ENCODE assay signal across 8 mouse cellular contexts in the genomic region with DNA sequence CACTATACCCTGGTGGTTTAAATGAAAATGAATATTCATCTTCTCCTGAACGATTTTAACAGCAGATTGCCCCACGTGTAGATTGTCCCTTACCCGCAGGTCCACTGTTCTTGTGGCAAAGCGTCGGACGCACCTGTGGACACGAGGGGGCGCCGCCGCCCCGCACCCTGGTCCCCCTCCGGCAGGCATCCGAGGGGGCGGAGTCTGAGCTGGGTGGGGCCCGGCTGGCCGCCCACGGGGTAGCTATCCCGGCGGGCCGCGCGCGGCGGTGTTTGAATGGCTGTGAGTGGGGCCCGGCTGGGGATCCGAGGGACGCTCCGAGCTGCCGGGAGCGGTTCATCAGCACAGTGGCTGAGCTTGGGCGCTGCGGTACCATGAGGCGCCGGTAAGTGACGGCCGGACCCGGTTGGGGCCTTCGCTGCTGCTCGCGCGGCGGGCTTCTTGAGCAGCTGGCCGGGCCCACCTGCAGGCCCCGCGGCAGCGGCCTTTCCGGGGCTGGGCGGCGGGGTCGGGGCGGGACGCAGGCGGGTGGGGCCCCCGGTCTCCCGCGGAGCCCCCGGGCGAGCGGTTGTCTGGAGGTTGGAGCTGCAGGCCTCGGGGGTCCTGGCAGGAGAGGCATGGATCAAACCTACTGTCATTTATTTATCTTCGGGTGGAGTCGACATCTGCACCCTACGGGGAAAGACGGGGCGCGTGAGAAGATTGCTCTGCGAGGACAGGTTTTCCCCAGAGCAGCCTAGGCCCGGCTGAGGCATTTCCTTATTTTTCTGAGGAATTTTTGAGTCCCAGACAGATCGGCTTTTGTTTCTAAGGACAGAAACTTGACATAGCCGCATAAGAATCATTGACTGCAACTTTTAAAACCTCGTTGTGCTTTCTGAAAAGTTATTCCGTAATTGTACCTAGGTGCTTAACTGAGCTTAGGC. TPM values are rescaled to one million over a fixed set of nuclear protein-coding genes. Genes with fewer than 3 reads are reported as not detected.
A peak's percentile ranks its signal among the peaks of the same experiment; 100 is the strongest.
DNase-seq lines count a peak whose midpoint lies in the region; ATAC-seq and TF ChIP-seq lines count a peak whose summit lies in the region.

A gene (plus strand): TSS at position 239 of the 926 bp plus-strand sequence.

- H3K27ac ChIP-seq in forebrain, embryonic 11.5 days (ENCODE audit: low read depth, low read length) = peak within 1 kb of the TSS; percentile 78
- H3K27ac ChIP-seq in heart, postnatal 0 days (ENCODE audit: low read depth) = peak within 1 kb of the TSS; percentile 86
- H3K27ac ChIP-seq in liver, embryonic 16.5 days (ENCODE audit: low read length) = peak within 1 kb of the TSS; percentile 91
- H3K27ac ChIP-seq in neural tube, embryonic 13.5 days (replicated peaks) = peak within 1 kb of the TSS; percentile 90
- peak within 1 kb of the TSS; percentile 76; the same call in 1 of the 2 replicates for H3K27ac ChIP-seq in testis, adult 2 months (ENCODE audit: control insufficient read depth, insufficient read depth, low read depth, low read length)

- DNase-seq in CD8-positive naive resting alpha-beta T cell, adult 2 months (ENCODE audit: low read depth in 2 of 2, low spot score in 2 of 2) = peak; percentile 90 to 91
- peak; percentile 90 for DNase-seq in c-Kit-positive CD71-negative TER-119-negative erythroid progenitor cells, embryonic 14.5 days (ENCODE audit: low read depth)
- peak; percentile 98 for DNase-seq in forebrain, embryonic 11.5 days (ENCODE audit: low spot score)
- DNase-seq in heart, postnatal 0 days (ENCODE audit: low spot score) = peak; percentile 88
- DNase-seq in kidney, postnatal 4 days = peak; percentile 97 to 98

- peak within 1 kb of the TSS; percentile 50 for H3K4me2 ChIP-seq in forebrain, embryonic 11.5 days (ENCODE audit: low read depth, low read length, severe bottlenecking)
- peak within 1 kb of the TSS; percentile 71 for H3K4me2 ChIP-seq in heart, postnatal 0 days (ENCODE audit: low read depth, low read length)
- peak within 1 kb of the TSS; percentile 78 for H3K4me2 ChIP-seq in liver, embryonic 16.5 days (ENCODE audit: low read depth, low read length)
- H3K4me2 ChIP-seq in neural tube, embryonic 13.5 days = peak within 1 kb of the TSS; percentile 63

- peak; percentile 45; the same call in 1 of the 2 replicates for TF ChIP-seq POLR2A in testis, adult 2 months (IDR thresholded peaks at IDR 0.05; ENCODE audit: control insufficient read depth, low read depth, low read length)

- peak within 1 kb of the TSS; percentile 93 for H3K4me3 ChIP-seq in forebrain, embryonic 11.5 days (ENCODE audit: low read depth, low read length)
- H3K4me3 ChIP-seq in heart, postnatal 0 days (ENCODE audit: low read depth, low read length) = peak within 1 kb of the TSS; percentile 100
- H3K4me3 ChIP-seq in liver, embryonic 16.5 days (ENCODE audit: low read depth, low read length) = peak within 1 kb of the TSS; percentile 99
- peak within 1 kb of the TSS; percentile 88 for H3K4me3 ChIP-seq in neural tube, embryonic 13.5 days
- H3K4me3 ChIP-seq in testis, adult 2 months (ENCODE audit: control insufficient read depth, low read depth, low read length) = peak within 1 kb of the TSS; percentile 95

- H3K36me3 ChIP-seq in forebrain, embryonic 11.5 days (ENCODE audit: control insufficient read depth, insufficient read depth, low read length) = no peaks in the 10 kb centered on the region
- no peaks in the 10 kb centered on the region for H3K36me3 ChIP-seq in heart, postnatal 0 days (replicated peaks; ENCODE audit: control insufficient read depth, insufficient read depth, low read length)
- no peaks in the 10 kb centered on the region for H3K36me3 ChIP-seq in liver, embryonic 16.5 days (ENCODE audit: control insufficient read depth, insufficient read depth)
- H3K36me3 ChIP-seq in neural tube, embryonic 13.5 days = no peaks in the 10 kb centered on the region
- H3K36me3 ChIP-seq in testis, adult 2 months (ENCODE audit: control insufficient read depth, insufficient read depth, low read length) = no peaks in the 10 kb centered on the region

- no peak for TF ChIP-seq EP300 in heart, postnatal 0 days (IDR thresholded peaks at IDR 0.05; ENCODE audit: low read depth)

- H3K4me1 ChIP-seq in forebrain, embryonic 11.5 days (replicated peaks; ENCODE audit: control insufficient read depth, insufficient read depth, low read length) = no peaks in the 10 kb centered on the region; the same call in 1 of the 2 replicates
- H3K4me1 ChIP-seq in heart, postnatal 0 days (ENCODE audit: control insufficient read depth, insufficient read depth) = peaks cover 6% of the 10 kb centered on the region; the same call in 1 of the 2 replicates
- H3K4me1 ChIP-seq in liver, embryonic 16.5 days (ENCODE audit: control insufficient read depth, low read depth, low read length) = peaks cover 17% of the 10 kb centered on the region
- H3K4me1 ChIP-seq in neural tube, embryonic 13.5 days (replicated peaks) = peaks cover 23% of the 10 kb centered on the region
- no peaks in the 10 kb centered on the region; the same call in 1 of the 2 replicates for H3K4me1 ChIP-seq in testis, adult 2 months (ENCODE audit: control insufficient read depth, insufficient read depth, low read length)

- peak within 1 kb of the TSS; percentile 94 for H3K9ac ChIP-seq in forebrain, embryonic 11.5 days (ENCODE audit: low read length)
- H3K9ac ChIP-seq in heart, postnatal 0 days (replicated peaks; ENCODE audit: low read depth, low read length) = peak within 1 kb of the TSS; percentile 98
- H3K9ac ChIP-seq in liver, embryonic 16.5 days (ENCODE audit: low read depth, low read length) = peak within 1 kb of the TSS; percentile 99
- peak within 1 kb of the TSS; percentile 95 for H3K9ac ChIP-seq in neural tube, embryonic 13.5 days

- no peaks in the 10 kb centered on the region for H3K9me3 ChIP-seq in forebrain, embryonic 11.5 days (ENCODE audit: control insufficient read depth, low read length)
- no peaks in the 10 kb centered on the region for H3K9me3 ChIP-seq in heart, postnatal 0 days (replicated peaks; ENCODE audit: control insufficient read depth, low read length)
- no peaks in the 10 kb centered on the region for H3K9me3 ChIP-seq in liver, embryonic 16.5 days (replicated peaks; ENCODE audit: control insufficient read depth, low read length)
- no peaks in the 10 kb centered on the region for H3K9me3 ChIP-seq in neural tube, embryonic 13.5 days

- WGBS in forebrain, embryonic 11.5 days = under 1% methylated on average over 72 of the region's 72 CpGs
- WGBS in heart, postnatal 0 days = under 1% methylated on average over 68 of the region's 72 CpGs
- under 1% methylated on average over 72 of the region's 72 CpGs for WGBS in liver, embryonic 16.5 days (ENCODE audit: insufficient replicate concordance)
- under 1% methylated on average over 72 of the region's 72 CpGs for WGBS in neural tube, embryonic 13.5 days

- peak; percentile 96 for TF ChIP-seq CTCF in heart, postnatal 0 days (IDR thresholded peaks at IDR 0.05; ENCODE audit: low read depth)
- peak; percentile 82 for TF ChIP-seq CTCF in testis, adult 2 months (IDR thresholded peaks at IDR 0.05; ENCODE audit: control insufficient read depth, insufficient read depth, insufficient replicate concordance, low read depth, low read length)

- peak; percentile 100 for ATAC-seq in forebrain, embryonic 11.5 days (replicated peaks; ENCODE audit: low FRiP score)
- peak; percentile 99 for ATAC-seq in heart, postnatal 0 days (ENCODE audit: insufficient read depth, low read depth)
- ATAC-seq in liver, embryonic 16.5 days (ENCODE audit: low read depth) = peak; percentile 100
- ATAC-seq in neural tube, embryonic 13.5 days (ENCODE audit: low read depth) = peak; percentile 99

- no peaks in the 10 kb centered on the region for H3K27me3 ChIP-seq in forebrain, embryonic 11.5 days (ENCODE audit: control insufficient read depth, insufficient read depth, low read length)
- no peaks in the 10 kb centered on the region for H3K27me3 ChIP-seq in heart, postnatal 0 days (ENCODE audit: control insufficient read depth, insufficient read depth, low read length)
- no peaks in the 10 kb centered on the region for H3K27me3 ChIP-seq in liver, embryonic 16.5 days (ENCODE audit: control insufficient read depth, insufficient read depth, low read depth, low read length)
- peaks cover 12% of the 10 kb centered on the region for H3K27me3 ChIP-seq in neural tube, embryonic 13.5 days
- no peaks in the 10 kb centered on the region for H3K27me3 ChIP-seq in testis, adult 2 months (ENCODE audit: control insufficient read depth, insufficient read depth, low read length)

RNA-seq across cellular contexts. Expression of the gene that starts here (rescaled TPM):
- polyA plus RNA-seq in forebrain, embryonic 11.5 days (2014; fragmentation: Nextera tagmentation; extraction: Ambion mirVana) = 49.8 and 53.6 TPM in 2 replicates
- total RNA-seq in heart, postnatal 0 days (2014; rRNA removed; ENCODE audit: low replicate concordance) = 3.5 and 8.0 TPM in 2 replicates
- 12.6 and 13.3 TPM in 2 replicates for polyA plus RNA-seq in heart, postnatal 0 days (2015; fragmentation: Nextera tagmentation; extraction: Ambion mirVana)
- 14.4 and 17.1 TPM in 2 replicates for polyA plus RNA-seq in liver, embryonic 16.5 days (2015; fragmentation: Nextera tagmentation; extraction: Ambion mirVana)
- polyA plus RNA-seq in neural tube, embryonic 13.5 days (2015; fragmentation: Nextera tagmentation; extraction: Ambion mirVana) = 37.0 and 38.7 TPM in 2 replicates
- polyA plus RNA-seq in testis, adult 2 months (2012; rRNA removed) = 0.78 and 1.1 TPM in 2 replicates

Comparison
In these comparisons a context has a peak if more than half of its experiments do, and no peak if none do; other contexts are left out.
1. Peak in every context shown above with its lines: DNase-seq, ATAC-seq, H3K4me3 ChIP-seq and H3K27ac ChIP-seq.